Mouse (Mus musculus) layer of hippocampus, postnatal 25 days (tissue): ENCODE measurements around the gene Krtap10-4. TPM values are rescaled to one million over a fixed set of nuclear protein-coding genes. Genes with fewer than 3 reads are reported as not detected.
"Not testable (repeated sequence)": the region's sequence is repeated elsewhere in the genome, so short reads cannot be mapped to it uniquely, and the experiment has no call there.

Experiments
- DNase-seq, 2 experiments: peaks; one replicate each; pipeline ENCODE4 v3.0.0; 2022; ENCODE audit warnings: mixed read lengths in 2 of 2, low spot score in 1 of 2; ENCODE audit errors: extremely low spot score in 1 of 2
- total RNA-seq, 2 experiments: library from RNA; stranded (reverse); gene quantifications; 2 replicates each; pipeline ENCODE4 v1.2.3; 2021

The Krtap10-4 gene
- total RNA-seq, 2 experiments from 2014 or later: not detected

- no peak for DNase-seq
These were observed 31.9 kb downstream of the Krtap10-4 start, which contains the start of gene Gm9639 for GRCm38 (mm10) chr10:77794976-77795375. Gene Gm9639, minus strand, starts transcription at chr10:77795076.

- DNase-seq: no peak
These were observed 38.3 kb downstream of the Krtap10-4 start for GRCm38 (mm10) chr10:77788621-77789020.

- not testable (repeated sequence) for DNase-seq
These were observed 39.0 kb downstream of the Krtap10-4 start, which contains the start of gene Gm7137 for GRCm38 (mm10) chr10:77787876-77788275. Gene Gm7137, minus strand, starts transcription at chr10:77788200.

GRCm38 (mm10) chr10:77783396-77783795 lies 43.5 kb downstream of the Krtap10-4 start:
- not testable (repeated sequence) for DNase-seq

- DNase-seq: not testable (repeated sequence)
These were observed 44.5 kb downstream of the Krtap10-4 start, which contains the start of gene Gm3250 for GRCm38 (mm10) chr10:77782442-77782841. Gene Gm3250, minus strand, starts transcription at chr10:77782542.

GRCm38 (mm10) chr10:77776844-77777243 lies 50.1 kb downstream of the Krtap10-4 start, which contains the start of gene Gm7138:
Gene Gm7138, minus strand, starts transcription at chr10:77776944.
- DNase-seq: not testable (repeated sequence)

Other genes starting within 250 kb of the Krtap10-4 start
- 10 to 100 TPM; 68.2 to 69.4 TPM for gene Pttg1ip, start 245.4 kb downstream of the Krtap10-4 start, total RNA-seq
- 100 to 1,000 TPM; 116 to 128 TPM for gene Sumo3, start 221.0 kb downstream of the Krtap10-4 start, total RNA-seq
- gene Gm49325, start 220.9 kb downstream of the Krtap10-4 start, total RNA-seq: 10 to 100 TPM; 29.0 to 29.8 TPM
- 10 to 100 TPM; 69.8 to 88.4 TPM for gene Ube2g2, start 204.8 kb downstream of the Krtap10-4 start, total RNA-seq
- gene Tspear, start 140.5 kb downstream of the Krtap10-4 start, total RNA-seq: not detected
- gene Gm19402, start 136.3 kb downstream of the Krtap10-4 start, total RNA-seq: not detected
- not detected for gene Gm9508, start 129.9 kb downstream of the Krtap10-4 start, total RNA-seq
- not detected for gene Gm10272, start 120.5 kb downstream of the Krtap10-4 start, total RNA-seq
- gene Gm10024, start 115.6 kb downstream of the Krtap10-4 start, total RNA-seq: not detected
- not detected for gene Gm10142, start 111.3 kb downstream of the Krtap10-4 start, total RNA-seq
- gene Krtap12-1, start 106.5 kb downstream of the Krtap10-4 start, total RNA-seq: not detected
- gene Gm10100, start 100.6 kb downstream of the Krtap10-4 start, total RNA-seq: not detected
- not detected for gene Gm18596, start 84.5 kb downstream of the Krtap10-4 start, total RNA-seq
- gene Gm9736, start 75.7 kb downstream of the Krtap10-4 start, total RNA-seq: not detected
- gene Gm3233, start 67.4 kb downstream of the Krtap10-4 start, total RNA-seq: not detected
- not detected for gene Gm3238, start 55.8 kb downstream of the Krtap10-4 start, total RNA-seq
- not detected for gene Gm7138, start 50.2 kb downstream of the Krtap10-4 start, total RNA-seq
- gene Gm3250, start 44.6 kb downstream of the Krtap10-4 start, total RNA-seq: not detected
- gene Gm7137, start 38.9 kb downstream of the Krtap10-4 start, total RNA-seq: not detected
- not detected for gene Gm9639, start 32.0 kb downstream of the Krtap10-4 start, total RNA-seq
- not detected for gene Gm19668, start 28.0 kb downstream of the Krtap10-4 start, total RNA-seq
- not detected for gene Gm9507, start 15.3 kb downstream of the Krtap10-4 start, total RNA-seq
- not detected for gene Gm2696, start 12.4 kb downstream of the Krtap10-4 start, total RNA-seq
- gene Krtap10-10, start 8.9 kb upstream of the Krtap10-4 start, total RNA-seq: not detected
- gene Gm36176, start 19.7 kb upstream of the Krtap10-4 start, total RNA-seq: not detected
- gene Gm10318, start 25.8 kb upstream of the Krtap10-4 start, total RNA-seq: not detected
- not detected for gene Gm3285, start 34.9 kb upstream of the Krtap10-4 start, total RNA-seq
- gene Lrrc3, start 75.4 kb upstream of the Krtap10-4 start, total RNA-seq: 1 to 10 TPM; 5.0 to 5.2 TPM
- 10 to 100 TPM; 33.2 to 40.4 TPM for gene Trpm2, start 143.5 kb upstream of the Krtap10-4 start, total RNA-seq
- 10 to 100 TPM; 31.3 to 39.8 TPM for gene 1810043G02Rik, start 151.4 kb upstream of the Krtap10-4 start, total RNA-seq
- gene Pfkl, start 183.0 kb upstream of the Krtap10-4 start, total RNA-seq: 100 to 1,000 TPM; 205 to 206 TPM
- under 1 TPM in 1 of 2 experiments, not detected in 1; 0.22 TPM for gene Dnmt3l, start 214.9 kb upstream of the Krtap10-4 start, total RNA-seq
- under 1 TPM; 0.16 to 0.27 TPM for gene Aire, start 216.5 kb upstream of the Krtap10-4 start, total RNA-seq
- 1 to 10 TPM; 5.4 to 8.8 TPM for gene Icosl, start 242.2 kb upstream of the Krtap10-4 start, total RNA-seq